Mouse (Mus musculus) cerebellum, adult 2 months (tissue): ENCODE data around the gene Smdt1. TPM values are rescaled to one million over a fixed set of nuclear protein-coding genes. Genes with fewer than 3 reads are reported as not detected.

Source experiments
- DNase-seq, 2 experiments: peaks; one replicate each; pipeline ENCODE4 v3.0.0; 2021
- H3K27ac ChIP-seq: fragments of 200-500 bp; 2 replicates; pipeline ENCODE4 v1.5.1; 2012; ENCODE audit warnings: low read length, control low read depth, inconsistent platforms; ENCODE audit not compliant: insufficient read depth
- H3K27me3 ChIP-seq: fragments of 200-500 bp; 2 replicates; pipeline ENCODE4 v1.6.1; 2012; ENCODE audit warnings: inconsistent platforms, mild to moderate bottlenecking, low read length, moderate library complexity; ENCODE audit not compliant: control insufficient read depth, insufficient read depth
- H3K4me1 ChIP-seq: fragments of 200-500 bp; 2 replicates; pipeline ENCODE4 v1.6.1; 2011; ENCODE audit warnings: low read length; ENCODE audit not compliant: control insufficient read depth, insufficient read depth
- H3K4me3 ChIP-seq: fragments of 200-500 bp; replicated peaks from 2 replicates; pipeline ENCODE3; 2011; ENCODE audit warnings: mild to moderate bottlenecking, low read depth, low read length, control low read depth; ENCODE audit not compliant: insufficient read depth
- CTCF ChIP-seq: fragments of 200-500 bp; IDR thresholded peaks from 2 replicates; pipeline ENCODE4 v1.5.1; 2011; ENCODE audit warnings: low read depth, mild to moderate bottlenecking, control low read depth, low read length, moderate library complexity, borderline replicate concordance; ENCODE audit not compliant: insufficient read depth
- POLR2A ChIP-seq: fragments of 200-500 bp; IDR thresholded peaks from 2 replicates; pipeline ENCODE4 v1.6.1; 2011; ENCODE audit warnings: low read length, control low read depth, borderline replicate concordance; ENCODE audit not compliant: insufficient read depth
- WGBS: fragments of 180-500 bp; shearing (Covaris S2); methylation state at CpG from one replicate; pipeline ENCODE4 v1.1.7; 2018; 5-methylcytosine and 5-hydroxymethylcytosine counted together
- polyA plus RNA-seq: library from polyadenylated mRNA; depleted of rRNA; stranded (reverse); fragments of >200 nt; gene quantifications from 2 replicates; pipeline ENCODE4 v1.2.3, GENCODE M21; 2012

Gene Smdt1
- polyA plus RNA-seq, 1 experiment = 332 TPM

DNA sequence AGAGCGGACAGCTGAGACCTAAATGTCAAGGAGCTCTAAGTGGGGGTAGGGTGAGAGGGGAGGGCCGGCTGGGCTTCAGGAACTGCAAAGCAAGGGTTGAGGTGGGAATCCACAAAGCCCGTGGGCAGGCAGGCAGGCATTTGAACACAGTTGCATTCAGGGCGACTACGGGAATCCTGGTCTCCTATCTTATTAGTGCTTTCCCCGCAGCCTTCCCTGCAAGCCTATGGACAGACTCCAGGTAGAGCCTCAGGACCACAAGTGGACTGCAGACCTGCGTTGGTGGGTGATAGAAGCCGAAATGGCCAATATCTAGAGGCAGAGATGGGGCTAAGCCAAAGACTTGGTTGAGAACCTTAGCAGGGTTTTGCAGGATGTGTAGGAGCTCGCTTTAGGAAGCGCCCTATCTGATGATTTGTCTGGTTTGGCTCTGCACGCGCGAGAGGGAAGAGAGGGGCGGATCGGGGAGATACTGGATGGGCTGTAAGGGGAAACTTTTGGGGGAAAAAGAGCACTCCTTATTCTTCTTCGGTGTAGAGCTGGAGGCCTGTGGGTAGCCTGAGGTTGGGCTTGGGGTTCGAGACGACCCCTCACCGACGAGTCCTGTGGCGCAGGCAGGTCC lies 1.8 kb downstream of the Smdt1 start:
- no peak for DNase-seq
- H3K27ac ChIP-seq = no peak overlapping the region
- peaks cover 10% of the 10 kb centered on the region for H3K4me1 ChIP-seq
- H3K4me3 ChIP-seq = no peak overlapping the region
- no peak for TF ChIP-seq CTCF
- TF ChIP-seq POLR2A = no peak
- WGBS = 57% methylated on average over 21 of the region's 21 CpGs
- H3K27me3 ChIP-seq = no peaks in the 10 kb centered on the region

DNA sequence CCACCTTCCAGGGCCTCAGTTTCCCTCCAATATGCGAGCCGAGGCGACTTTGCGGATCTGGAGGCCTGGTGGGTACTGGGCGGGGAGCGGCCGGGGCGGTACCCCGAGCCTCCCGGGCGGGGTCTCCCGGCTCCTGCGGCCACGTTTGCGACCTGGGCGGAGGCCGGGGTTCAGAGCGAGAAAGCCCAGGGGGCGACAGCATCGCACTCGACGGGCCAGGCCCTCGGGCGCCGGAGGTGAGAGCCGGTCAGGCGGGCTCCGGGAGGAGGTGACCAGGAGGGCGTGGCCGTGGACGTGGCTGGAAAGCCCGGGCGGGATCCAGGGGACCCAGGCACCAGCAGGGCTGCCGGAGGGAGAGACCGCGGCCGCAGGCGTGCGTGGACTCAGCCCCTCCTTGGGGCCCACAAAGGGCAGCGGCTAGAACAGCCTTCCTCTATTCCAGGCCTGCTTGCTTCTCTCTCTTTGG lies 2.3 kb downstream of the Smdt1 start:
- H3K4me3 ChIP-seq = no peak overlapping the region
- 12% methylated on average over 39 of the region's 40 CpGs for WGBS
- TF ChIP-seq CTCF (no peak), POLR2A (no peak)

DNA sequence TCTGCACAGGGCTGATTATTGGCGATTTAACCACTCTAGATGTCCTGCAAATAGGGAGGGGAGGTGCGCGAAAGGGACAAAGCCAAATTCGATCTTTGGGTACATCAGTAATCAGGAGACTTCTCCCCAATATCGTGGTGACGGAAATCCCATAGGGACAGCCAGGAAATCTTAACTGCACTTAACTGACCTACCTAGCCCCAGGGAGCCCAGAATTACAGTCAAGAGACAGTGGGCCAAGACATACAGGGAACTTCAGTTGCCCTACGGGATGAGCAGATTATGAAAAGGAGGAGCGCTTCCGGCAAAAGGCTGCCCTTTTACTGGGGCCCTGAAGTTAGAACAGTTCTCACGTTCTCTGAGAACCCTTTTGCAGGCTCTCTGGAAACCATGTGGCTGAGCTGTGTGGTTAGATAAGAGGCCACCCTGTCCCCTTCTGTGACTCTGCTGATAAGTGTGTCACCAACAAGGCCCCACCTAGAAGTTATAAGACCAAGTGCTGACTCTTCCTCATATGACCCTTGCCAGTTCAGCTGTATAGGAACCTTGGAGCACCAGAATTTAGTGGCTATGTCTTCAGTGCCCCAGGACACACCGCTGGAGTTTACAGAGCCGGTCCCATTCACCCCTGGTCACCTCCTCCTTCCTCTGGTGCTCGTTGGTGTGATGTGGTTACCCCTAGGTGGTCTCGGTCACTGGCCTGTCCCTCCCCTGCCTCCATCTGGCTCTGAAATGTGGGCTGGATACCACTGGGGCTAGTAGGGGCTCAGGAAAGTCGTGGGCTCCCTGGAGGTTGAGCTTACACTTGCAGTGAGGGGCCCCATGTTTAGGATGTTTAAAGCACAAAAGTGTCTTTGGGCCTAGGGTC lies 3.1 kb downstream of the Smdt1 start:
- no peak for DNase-seq
- Histone ChIP-seq H3K4me1 (peaks cover 7% of the 10 kb centered on the region), H3K27me3 (no peaks in the 10 kb centered on the region), H3K4me3 (no peak overlapping the region), H3K27ac (no peak overlapping the region)
- TF ChIP-seq POLR2A (no peak), CTCF (no peak)
- WGBS = 75% methylated on average over 15 of the region's 15 CpGs

More for the DNA sequence above, 2.3 kb downstream of the Smdt1 start:
- DNase-seq = no peak
- Histone ChIP-seq H3K27me3 (no peaks in the 10 kb centered on the region), H3K27ac (no peak overlapping the region), H3K4me1 (peaks cover 10% of the 10 kb centered on the region)

DNA sequence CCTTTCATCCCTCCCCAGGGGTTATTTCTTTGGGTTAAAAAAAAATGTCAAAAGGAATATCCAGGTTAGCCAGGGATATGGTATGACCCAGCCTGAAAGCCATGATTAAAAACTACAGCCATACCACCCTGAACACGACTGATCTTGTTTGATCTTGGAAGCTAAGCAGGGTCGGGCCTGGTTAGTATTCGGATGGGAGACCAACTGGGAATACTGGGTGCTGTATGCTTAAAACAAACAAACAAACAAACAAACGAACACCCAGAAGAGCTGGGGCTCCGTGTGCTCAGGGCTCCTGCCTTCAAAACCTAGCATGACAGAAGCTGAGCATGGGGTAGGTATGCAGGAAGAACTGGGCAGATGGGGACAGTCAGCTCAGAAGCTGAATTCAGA lies 3.8 kb downstream of the Smdt1 start:
- Histone ChIP-seq H3K27ac (no peak overlapping the region), H3K27me3 (no peaks in the 10 kb centered on the region), H3K4me3 (no peak overlapping the region), H3K4me1 (peaks cover 7% of the 10 kb centered on the region)
- no peak for DNase-seq
- 82% methylated on average over 5 of the region's 5 CpGs for WGBS
- no peak for TF ChIP-seq CTCF
- TF ChIP-seq POLR2A = no peak

DNA sequence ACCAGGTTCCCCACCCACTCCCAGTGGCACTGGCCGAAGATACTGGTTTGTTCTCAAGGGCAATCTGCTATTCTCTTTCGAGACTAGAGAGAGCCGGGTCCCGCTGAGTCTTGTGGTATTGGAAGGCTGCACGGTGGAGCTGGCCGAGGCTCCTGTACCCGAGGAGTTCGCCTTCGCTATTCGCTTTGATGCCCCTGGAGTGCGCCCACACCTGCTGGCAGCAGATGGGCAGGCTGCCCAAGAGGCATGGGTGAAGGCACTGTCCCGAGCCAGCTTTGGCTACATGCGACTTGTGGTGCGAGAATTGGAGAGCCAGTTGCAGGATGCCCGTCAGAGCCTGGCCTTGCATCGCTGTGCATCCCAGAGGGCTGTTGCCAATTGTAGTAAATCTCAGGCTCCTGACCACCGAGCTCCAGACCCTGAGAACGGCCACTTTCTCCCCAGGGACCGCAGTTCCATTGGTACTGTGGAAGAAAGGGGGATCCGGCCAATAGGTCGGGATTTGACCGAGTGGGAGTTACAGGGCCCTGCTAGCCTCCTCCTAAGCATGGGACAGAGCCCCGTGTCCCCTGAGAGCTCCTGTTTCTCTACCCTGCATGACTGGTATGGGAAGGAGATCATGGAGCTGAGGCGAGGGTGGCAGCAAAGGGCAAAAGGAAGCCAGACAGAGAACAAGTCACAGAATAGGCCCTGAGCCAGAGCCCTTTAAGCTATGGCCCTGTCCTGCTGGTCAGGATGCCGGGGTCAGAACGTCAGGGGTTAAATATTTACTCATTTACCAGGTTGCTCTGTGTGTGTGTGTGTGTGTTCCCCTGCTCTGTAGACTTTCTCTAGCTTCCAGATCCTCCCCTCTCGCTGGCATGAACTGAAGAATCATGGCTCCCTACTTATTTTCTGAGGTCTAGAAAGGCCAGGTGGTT lies 4.9 kb downstream of the Smdt1 start:
- TF ChIP-seq CTCF = no peak
- TF ChIP-seq POLR2A = no peak
- 51% methylated on average over 27 of the region's 27 CpGs for WGBS
- no peak overlapping the region for H3K27ac ChIP-seq
- H3K4me3 ChIP-seq = no peak overlapping the region
- H3K4me1 ChIP-seq = peaks cover 3% of the 10 kb centered on the region; the same call in 1 of the 2 replicates
- H3K27me3 ChIP-seq = no peaks in the 10 kb centered on the region
- DNase-seq = no peak

DNA sequence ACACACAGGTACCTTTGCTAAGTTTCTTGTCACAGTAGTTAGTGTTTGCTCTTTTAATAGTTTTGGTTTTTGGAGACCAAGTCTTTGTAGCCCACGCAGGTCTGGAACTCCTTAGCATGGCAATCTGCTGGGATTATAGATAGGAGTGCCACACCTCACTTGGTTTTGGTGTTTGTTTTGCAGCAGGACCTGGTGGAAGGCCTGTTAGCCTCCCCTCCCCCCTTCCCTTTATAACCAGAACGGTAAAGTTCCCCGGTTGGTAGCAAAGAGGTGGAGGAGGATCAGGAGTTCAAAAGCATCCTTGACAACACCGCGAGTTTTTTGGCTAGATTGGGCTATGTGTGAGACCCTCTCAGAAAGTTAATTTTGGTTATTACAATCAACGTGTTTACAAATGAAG lies 6.2 kb downstream of the Smdt1 start:
- Histone ChIP-seq H3K27me3 (no peaks in the 10 kb centered on the region), H3K4me3 (no peak overlapping the region), H3K4me1 (peaks cover 3% of the 10 kb centered on the region; the same call in 1 of the 2 replicates), H3K27ac (no peak overlapping the region)
- no peak for DNase-seq
- WGBS = 87% methylated on average over 6 of the region's 6 CpGs
- TF ChIP-seq POLR2A = no peak
- TF ChIP-seq CTCF = no peak

DNA sequence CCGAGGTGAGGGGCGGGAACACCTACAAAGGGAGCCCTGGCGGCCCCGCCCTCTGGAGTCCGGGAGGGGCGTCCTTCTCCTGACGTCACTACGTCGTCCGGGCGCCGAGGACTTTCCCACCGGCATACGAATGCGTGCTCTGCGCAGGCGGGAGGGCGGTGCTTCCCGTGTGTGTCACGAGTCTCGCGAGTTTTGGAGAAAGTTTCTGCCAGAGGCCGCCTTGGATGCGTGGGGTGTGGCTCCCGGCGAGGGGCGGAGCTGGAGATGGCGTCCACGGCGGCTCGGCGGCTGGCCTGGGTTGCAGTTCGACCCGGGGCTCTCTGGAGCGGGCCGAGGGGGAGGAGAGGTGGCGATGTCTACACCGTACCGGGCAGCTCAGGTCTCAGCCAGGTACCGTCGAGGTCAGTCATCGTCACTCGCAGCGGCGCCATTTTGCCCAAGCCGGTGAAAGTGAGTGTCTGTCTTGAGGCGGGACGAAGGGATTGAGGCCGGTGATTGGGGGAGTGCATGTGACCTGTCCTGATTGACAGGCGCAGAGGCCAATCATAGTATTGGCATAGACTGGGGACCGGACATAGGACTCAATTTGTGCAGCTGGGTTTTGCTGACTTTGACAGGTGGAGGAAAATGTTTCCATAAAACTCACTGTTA lies 7.2 kb downstream of the Smdt1 start:
- H3K4me1 ChIP-seq = peaks cover 3% of the 10 kb centered on the region; the same call in 1 of the 2 replicates
- H3K4me3 ChIP-seq = peak overlapping the region; percentile 69
- peak; percentile 98 for DNase-seq
- TF ChIP-seq CTCF (no peak), POLR2A (peak; percentile 68)
- H3K27ac ChIP-seq = peak overlapping the region; percentile 74
- under 1% methylated on average over 51 of the region's 51 CpGs for WGBS
- H3K27me3 ChIP-seq = no peaks in the 10 kb centered on the region
